Mouse (Mus musculus) megakaryocyte, embryonic 14.5 days (primary cell): ENCODE measurements around the gene Clstn1. TPM values are rescaled to one million over a fixed set of nuclear protein-coding genes. Genes with fewer than 3 reads are reported as not detected.

Source experiments
- H3K27me3 ChIP-seq: replicated peaks from 2 replicates; pipeline ENCODE3; 2012; ENCODE audit warnings: inconsistent platforms
- H3K36me3 ChIP-seq: replicated peaks from 2 replicates; pipeline ENCODE3; 2012; ENCODE audit warnings: low read length, inconsistent platforms, mixed read lengths
- H3K4me1 ChIP-seq: 2 replicates; pipeline ENCODE4 v1.6.1; 2012; ENCODE audit warnings: inconsistent platforms
- H3K4me3 ChIP-seq: replicated peaks from 2 replicates; pipeline ENCODE3; 2012; ENCODE audit warnings: moderate library complexity, mild to moderate bottlenecking, inconsistent platforms
- H3K9me3 ChIP-seq: 2 replicates; pipeline ENCODE4 v1.6.1; 2012; ENCODE audit warnings: inconsistent platforms
- FLI1 ChIP-seq: IDR thresholded peaks from 2 replicates; pipeline ENCODE4 v1.6.1; 2012; ENCODE audit warnings: low read length, inconsistent platforms, mixed read lengths
- GATA1 ChIP-seq: IDR thresholded peaks from 3 replicates; pipeline ENCODE4 v1.6.1; 2012; ENCODE audit warnings: mixed read lengths, low read length, inconsistent platforms, borderline replicate concordance
- polyA plus RNA-seq: library from polyadenylated mRNA; stranded (reverse); fragments of >175 nt; gene quantifications from 2 replicates; pipeline ENCODE4 v1.2.3, GENCODE M21; 2012; ENCODE audit warnings: low replicate concordance; ENCODE audit not compliant: insufficient read depth

Clstn1 gene
- polyA plus RNA-seq, 1 experiment = 10.0 TPM

DNA sequence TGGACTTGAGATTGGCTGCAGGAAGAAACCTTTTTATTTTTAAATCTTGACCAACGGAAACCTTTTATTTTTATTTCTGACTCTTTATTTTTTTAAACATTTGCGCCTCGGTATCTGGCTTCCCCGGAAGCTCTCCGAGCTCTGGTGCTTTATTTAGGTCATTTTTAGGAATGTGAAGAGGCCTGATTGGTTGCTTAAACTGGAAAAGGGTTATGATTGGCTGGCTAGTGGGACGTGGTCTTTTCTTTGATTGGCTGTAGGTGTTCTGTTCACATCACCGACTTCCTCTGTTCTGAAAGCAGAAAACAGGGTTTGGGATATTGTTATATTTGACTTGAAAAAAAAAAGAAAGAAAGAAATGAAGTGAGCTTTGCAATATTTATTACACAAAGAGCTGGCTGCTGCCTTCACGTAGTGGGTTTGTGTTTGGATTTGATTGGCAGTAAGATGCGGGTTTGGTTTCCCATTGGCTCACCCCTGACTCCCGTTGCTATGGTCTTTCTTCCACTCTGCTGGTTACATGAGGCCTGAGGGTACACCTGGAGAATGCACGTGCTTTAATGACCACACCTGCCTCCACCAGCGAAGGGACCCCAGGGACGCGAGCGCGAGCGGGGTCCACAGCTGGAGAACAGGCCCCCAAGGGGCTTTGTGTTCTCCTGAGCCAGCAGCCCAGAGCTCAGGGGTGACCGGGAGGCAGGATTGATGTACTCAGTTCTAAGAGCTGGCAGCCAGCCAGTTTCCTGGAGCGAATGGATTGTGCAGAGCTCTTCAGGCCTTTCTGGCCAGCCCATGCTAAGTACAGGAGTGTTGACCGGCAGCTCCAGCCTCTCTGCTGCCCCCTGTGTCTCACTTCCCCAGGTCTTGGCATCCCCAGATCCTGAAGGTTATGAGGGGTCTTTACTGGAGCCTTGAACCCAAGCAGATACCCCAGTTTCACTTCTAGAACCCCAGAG is 21.5 kb upstream of the Clstn1 start:
- TF ChIP-seq FLI1 (no peak), GATA1 (no peak)
- Histone ChIP-seq H3K36me3 (no peaks in the 10 kb centered on the region), H3K4me3 (no peak overlapping the region), H3K4me1 (peaks cover 28% of the 10 kb centered on the region), H3K9me3 (no peaks in the 10 kb centered on the region), H3K27me3 (peaks cover 63% of the 10 kb centered on the region)

DNA sequence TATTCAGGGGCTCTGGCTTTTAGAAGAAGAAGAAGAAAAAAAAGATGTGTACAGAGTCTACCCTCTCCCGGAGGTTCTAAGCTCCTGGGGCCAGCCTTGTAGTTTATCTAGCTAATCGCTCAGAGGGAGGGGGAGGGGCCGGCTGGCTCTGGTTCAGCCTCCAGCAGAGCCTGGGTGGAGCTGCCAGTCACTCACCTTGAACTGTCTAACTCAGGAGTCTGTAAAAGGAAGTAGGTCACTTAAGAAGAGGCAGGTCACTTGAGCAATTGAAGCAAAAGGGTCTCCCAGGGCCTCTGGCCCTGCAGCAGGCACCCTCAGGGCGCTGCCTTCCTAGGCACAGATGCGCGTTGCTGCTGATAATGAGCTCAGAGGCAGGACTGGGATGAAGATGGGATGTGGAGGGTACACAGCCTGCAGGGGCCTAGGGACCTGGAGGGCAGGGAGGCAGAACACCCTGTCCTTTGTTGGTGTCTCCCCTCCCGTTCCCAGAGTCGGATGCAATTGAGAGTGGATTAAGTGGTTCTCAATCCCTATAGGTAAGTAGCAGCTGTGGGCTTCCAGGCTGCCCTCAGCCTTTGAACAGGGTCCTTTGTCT is 18.7 kb upstream of the Clstn1 start:
- no peaks in the 10 kb centered on the region for H3K36me3 ChIP-seq
- H3K4me3 ChIP-seq = no peak overlapping the region
- H3K27me3 ChIP-seq = peaks cover 79% of the 10 kb centered on the region
- peaks cover 36% of the 10 kb centered on the region for H3K4me1 ChIP-seq
- TF ChIP-seq GATA1 = no peak
- TF ChIP-seq FLI1 = no peak
- H3K9me3 ChIP-seq = no peaks in the 10 kb centered on the region

DNA sequence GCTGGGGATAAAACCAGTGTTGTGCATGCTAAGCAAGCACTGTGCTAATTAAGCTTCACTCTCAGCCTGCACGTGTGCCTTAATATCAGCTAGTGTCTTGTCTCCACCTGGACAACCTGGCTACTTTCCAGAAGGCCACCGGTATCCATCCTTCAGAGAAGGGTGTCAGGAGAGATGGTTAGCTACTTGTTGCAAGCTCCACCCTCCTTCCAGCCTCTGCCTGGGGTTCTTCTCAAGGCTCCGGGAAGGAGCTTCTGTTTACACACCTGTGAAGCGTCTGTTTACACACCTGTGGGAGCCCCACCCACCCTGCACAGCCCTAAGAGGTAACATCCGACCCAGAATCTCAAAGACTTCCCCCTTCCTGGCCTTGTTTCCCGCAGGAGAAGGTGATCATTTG is 17.6 kb upstream of the Clstn1 start:
- peaks cover 29% of the 10 kb centered on the region for H3K4me1 ChIP-seq
- H3K36me3 ChIP-seq = no peaks in the 10 kb centered on the region
- TF ChIP-seq FLI1 (no peak), GATA1 (no peak)
- H3K27me3 ChIP-seq = peaks cover 80% of the 10 kb centered on the region
- no peak overlapping the region for H3K4me3 ChIP-seq
- no peaks in the 10 kb centered on the region for H3K9me3 ChIP-seq

DNA sequence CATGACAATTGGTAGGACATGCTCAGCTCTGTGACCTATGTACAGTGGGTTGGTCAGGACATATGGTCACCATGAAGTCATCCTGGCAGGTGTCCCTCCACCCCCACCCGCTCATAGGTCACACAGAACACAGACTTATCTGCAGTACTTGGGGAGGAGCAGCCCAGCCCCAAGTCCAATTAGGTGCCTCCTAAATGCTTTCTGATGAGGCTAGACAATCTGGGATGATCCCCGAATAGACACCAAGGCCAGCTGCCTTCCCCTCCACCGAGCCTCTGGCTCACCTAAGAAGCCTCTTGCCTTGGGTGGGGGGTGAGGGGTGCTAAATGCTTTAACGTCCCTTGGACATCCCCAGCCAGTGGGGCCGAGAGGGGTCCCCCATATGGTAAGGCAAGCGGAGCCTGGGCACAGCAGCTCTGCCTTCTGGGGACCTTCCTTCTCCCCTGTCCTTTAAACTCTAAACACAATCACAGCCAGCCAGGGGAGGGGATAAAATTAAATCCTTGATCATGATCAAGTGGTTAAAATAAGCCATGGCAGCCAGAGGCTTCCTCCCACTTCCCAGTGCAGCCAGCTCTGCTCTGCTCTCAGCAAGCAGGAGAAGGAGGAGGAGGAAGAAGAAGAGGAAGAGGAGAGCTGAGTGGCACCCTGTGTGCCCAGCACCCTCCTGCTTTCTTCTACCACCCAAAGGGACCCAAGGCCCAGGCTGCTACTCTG is 16.3 kb upstream of the Clstn1 start:
- Histone ChIP-seq H3K4me1 (peaks cover 29% of the 10 kb centered on the region), H3K27me3 (peaks cover 83% of the 10 kb centered on the region), H3K36me3 (no peaks in the 10 kb centered on the region), H3K4me3 (no peak overlapping the region), H3K9me3 (no peaks in the 10 kb centered on the region)
- TF ChIP-seq FLI1 = no peak
- no peak for TF ChIP-seq GATA1

DNA sequence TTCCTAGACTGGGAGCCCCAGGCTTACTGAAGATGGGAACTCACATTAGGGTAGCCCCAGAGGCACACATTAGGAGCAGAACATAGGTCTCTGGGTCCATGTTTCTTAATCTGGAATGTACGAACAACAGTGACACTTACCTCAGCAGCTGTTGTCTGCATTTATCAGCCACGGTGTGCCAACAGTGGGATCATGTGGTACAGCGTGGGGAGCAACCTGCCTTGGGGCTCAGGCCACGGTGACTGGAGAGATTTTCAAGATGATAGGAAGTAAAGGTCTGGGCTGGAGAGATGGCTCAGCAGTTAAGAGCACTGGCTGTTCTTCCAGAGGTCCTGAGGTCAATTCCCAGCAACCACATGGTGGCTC is 15.8 kb upstream of the Clstn1 start:
- H3K36me3 ChIP-seq = no peaks in the 10 kb centered on the region
- H3K9me3 ChIP-seq = no peaks in the 10 kb centered on the region
- peaks cover 29% of the 10 kb centered on the region for H3K4me1 ChIP-seq
- no peak overlapping the region for H3K4me3 ChIP-seq
- TF ChIP-seq FLI1 = no peak
- no peak for TF ChIP-seq GATA1
- peaks cover 82% of the 10 kb centered on the region for H3K27me3 ChIP-seq

DNA sequence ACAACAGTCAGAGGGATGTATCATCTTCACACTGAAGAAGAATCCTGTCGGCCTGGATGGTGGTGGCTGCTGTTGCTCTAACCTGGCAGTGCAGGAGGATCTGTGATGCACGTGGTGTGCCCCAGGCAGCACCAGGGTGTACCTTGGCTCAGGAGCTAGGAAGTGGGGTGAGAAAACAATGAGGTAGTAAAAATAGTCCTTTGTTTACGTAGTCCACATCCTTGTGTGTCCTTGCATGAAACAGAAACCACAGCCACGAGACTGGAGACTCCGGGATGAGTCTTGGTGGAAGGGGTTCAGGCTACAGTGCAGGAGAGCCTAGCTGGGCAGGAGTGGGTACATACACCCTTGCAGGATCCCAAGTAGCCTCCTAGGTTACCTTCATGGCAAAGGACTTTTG is 15.1 kb upstream of the Clstn1 start:
- no peak for TF ChIP-seq FLI1
- TF ChIP-seq GATA1 = no peak

DNA sequence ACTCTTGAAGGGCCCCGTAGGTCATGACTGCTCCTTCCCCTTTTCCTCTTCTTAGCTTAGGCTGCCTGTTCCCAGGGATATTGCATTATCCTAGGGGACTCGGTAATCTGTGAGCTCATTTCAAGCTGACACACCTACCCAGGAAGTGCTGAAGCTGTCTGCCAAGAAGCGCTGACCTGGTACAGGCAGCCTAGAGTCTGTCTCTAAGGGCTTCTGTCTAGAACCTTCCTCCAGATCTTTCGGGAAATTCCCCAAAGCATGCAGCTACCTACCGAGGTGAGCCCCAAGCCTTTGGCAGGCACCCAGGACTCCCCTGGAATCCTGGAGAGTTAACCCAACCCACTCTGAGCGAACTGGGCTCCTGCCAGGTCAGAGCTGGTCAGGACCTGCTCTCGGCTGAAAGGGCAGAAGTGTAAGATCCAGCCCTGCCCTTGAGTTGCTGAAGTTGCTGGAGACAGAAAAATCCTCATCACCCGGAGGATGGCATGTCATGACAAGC is 14.6 kb upstream of the Clstn1 start:
- TF ChIP-seq GATA1 (no peak), FLI1 (no peak)
- Histone ChIP-seq H3K4me1 (peaks cover 22% of the 10 kb centered on the region), H3K27me3 (peaks cover 85% of the 10 kb centered on the region), H3K36me3 (no peaks in the 10 kb centered on the region), H3K9me3 (no peaks in the 10 kb centered on the region), H3K4me3 (no peak overlapping the region)

More for the DNA sequence above, 15.1 kb upstream of the Clstn1 start:
- H3K36me3 ChIP-seq = no peaks in the 10 kb centered on the region
- H3K27me3 ChIP-seq = peaks cover 82% of the 10 kb centered on the region
- peaks cover 22% of the 10 kb centered on the region for H3K4me1 ChIP-seq
- no peaks in the 10 kb centered on the region for H3K9me3 ChIP-seq
- H3K4me3 ChIP-seq = no peak overlapping the region

DNA sequence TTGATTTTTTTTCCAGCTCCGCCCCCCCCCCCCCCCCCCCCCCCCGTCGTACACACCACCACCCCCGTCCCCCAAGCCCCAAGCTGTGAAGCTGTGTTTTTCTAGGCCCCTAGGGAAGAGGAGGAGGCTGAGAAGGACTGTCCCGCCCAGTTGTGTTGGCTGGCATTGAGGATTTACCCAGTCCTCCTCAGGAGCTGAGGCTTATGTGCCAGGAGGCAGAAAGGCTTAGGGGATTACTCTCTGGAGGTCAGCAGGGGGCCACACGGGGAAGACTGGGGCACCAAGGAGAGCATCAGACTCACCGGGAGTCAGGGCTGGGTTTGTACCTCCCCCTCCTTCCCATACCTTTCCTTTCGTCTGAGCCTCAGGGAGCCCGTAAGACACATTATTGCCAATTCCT is 13.8 kb upstream of the Clstn1 start:
- Histone ChIP-seq H3K27me3 (peaks cover 91% of the 10 kb centered on the region), H3K4me3 (no peak overlapping the region), H3K4me1 (peaks cover 22% of the 10 kb centered on the region), H3K36me3 (no peaks in the 10 kb centered on the region), H3K9me3 (no peaks in the 10 kb centered on the region)
- TF ChIP-seq GATA1 = no peak
- TF ChIP-seq FLI1 = no peak

DNA sequence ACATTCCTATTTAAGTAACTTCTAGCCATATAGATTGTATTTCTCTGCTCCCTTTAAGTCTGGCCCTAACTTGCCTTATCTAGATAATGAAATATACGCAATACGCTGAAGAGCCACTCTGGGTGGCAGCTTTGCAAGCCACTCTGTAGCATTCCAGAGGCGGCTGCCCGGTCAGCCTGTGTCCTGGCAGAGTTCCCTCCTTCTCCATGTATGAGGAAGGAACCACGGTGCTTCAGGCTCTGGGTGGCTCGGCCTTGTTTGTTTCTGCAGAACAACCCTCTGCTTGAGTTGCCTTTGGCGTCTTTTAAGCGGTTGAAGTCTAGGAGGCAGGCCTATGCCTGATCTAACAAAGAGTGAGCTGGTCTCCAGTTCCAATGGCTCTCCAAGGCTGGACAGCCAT is 13.4 kb upstream of the Clstn1 start:
- no peaks in the 10 kb centered on the region for H3K36me3 ChIP-seq
- no peak overlapping the region for H3K4me3 ChIP-seq
- TF ChIP-seq GATA1 = no peak
- H3K27me3 ChIP-seq = peaks cover 91% of the 10 kb centered on the region
- H3K9me3 ChIP-seq = no peaks in the 10 kb centered on the region
- peaks cover 19% of the 10 kb centered on the region for H3K4me1 ChIP-seq

DNA sequence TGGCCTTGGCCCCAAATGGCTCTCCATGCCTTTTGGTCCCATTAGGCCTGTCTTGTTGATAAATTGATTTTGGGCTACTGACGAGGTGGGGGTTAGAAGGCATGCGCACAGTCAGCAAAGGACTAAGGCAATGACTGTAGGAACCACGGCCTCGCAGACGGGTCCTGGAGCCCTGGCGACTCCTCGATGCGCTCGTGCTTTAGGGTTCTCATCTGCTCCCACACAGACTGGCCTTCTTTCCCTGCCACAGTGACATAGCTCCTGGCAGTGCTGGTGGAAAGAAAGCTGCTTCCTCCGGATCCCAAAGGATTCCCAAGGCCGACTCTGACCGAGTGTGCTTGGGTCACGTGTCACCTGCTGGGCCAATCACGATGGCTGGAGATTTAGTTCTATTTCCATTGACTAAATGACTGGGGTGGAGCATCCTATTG is 11.9 kb upstream of the Clstn1 start:
- peaks cover 19% of the 10 kb centered on the region for H3K4me1 ChIP-seq
- TF ChIP-seq FLI1 = no peak
- TF ChIP-seq GATA1 = no peak
- H3K4me3 ChIP-seq = no peak overlapping the region
- peaks cover 92% of the 10 kb centered on the region for H3K27me3 ChIP-seq
- no peaks in the 10 kb centered on the region for H3K9me3 ChIP-seq
- no peaks in the 10 kb centered on the region for H3K36me3 ChIP-seq
